Mouse (Mus musculus) cerebellum, adult 2 months (tissue): ENCODE results near the gene Tube1.

Experiments
- CTCF ChIP-seq: fragments of 200-500 bp; IDR thresholded peaks from 2 replicates; pipeline ENCODE4 v1.5.1; 2011; ENCODE audit warnings: low read depth, mild to moderate bottlenecking, control low read depth, low read length, moderate library complexity, borderline replicate concordance; ENCODE audit not compliant: insufficient read depth
- POLR2A ChIP-seq: fragments of 200-500 bp; IDR thresholded peaks from 2 replicates; pipeline ENCODE4 v1.6.1; 2011; ENCODE audit warnings: low read length, control low read depth, borderline replicate concordance; ENCODE audit not compliant: insufficient read depth

DNA sequence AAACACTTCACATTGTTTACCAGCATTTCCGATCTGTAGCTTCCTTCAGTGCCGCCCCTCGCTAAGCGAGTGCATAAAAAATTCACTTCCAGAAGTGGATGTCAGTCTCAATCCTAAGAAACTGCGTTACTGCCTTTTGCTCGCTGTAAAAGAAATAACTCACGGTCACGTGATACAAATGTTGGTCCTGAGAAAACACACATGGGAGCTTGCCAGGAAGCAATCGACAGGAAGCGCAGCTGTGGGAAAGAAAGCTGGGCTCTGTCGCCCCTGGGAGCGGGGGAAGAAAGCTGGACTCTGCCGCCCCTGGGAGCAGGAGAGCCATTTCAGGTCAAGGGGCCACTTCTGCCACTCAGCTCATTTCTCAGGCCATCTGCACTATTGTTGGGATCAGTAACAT, 39.3 kb downstream of the Tube1 start:
- TF ChIP-seq POLR2A (no peak), CTCF (no peak)
